Mouse (Mus musculus) right cerebral cortex, postnatal 14 days (tissue): ENCODE results near the gene Tmem88.
A peak's percentile ranks its signal among the peaks of the same experiment; 100 is the strongest.

ENCODE experiments used
- DNase-seq: peaks from one replicate; pipeline ENCODE4 v3.0.0; 2022

Tmem88 gene

GRCm38 (mm10) chr11:69377766-69378165 is 20.3 kb downstream of the Tmem88 start:
- no peak for DNase-seq

DNA sequence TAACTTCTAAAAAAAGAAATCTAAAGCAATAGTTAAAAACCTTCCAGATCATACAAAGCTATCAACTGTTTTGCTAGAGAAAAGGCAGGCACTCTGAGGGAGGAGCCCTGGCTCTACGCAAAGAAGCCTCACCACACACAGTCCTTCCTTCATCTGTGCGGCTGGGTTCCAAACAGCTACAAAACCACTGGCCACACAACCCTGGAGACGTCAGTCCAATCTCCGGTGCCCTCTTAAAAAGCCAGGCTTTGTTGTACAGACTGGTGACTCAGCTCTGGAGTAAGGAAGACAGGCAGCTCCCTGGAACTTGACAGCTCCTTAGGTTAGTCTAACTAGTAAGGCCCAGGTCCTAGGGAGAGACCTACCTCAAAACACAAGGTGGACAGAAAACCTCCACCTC is 22.4 kb downstream of the Tmem88 start:
- no peak for DNase-seq

DNA sequence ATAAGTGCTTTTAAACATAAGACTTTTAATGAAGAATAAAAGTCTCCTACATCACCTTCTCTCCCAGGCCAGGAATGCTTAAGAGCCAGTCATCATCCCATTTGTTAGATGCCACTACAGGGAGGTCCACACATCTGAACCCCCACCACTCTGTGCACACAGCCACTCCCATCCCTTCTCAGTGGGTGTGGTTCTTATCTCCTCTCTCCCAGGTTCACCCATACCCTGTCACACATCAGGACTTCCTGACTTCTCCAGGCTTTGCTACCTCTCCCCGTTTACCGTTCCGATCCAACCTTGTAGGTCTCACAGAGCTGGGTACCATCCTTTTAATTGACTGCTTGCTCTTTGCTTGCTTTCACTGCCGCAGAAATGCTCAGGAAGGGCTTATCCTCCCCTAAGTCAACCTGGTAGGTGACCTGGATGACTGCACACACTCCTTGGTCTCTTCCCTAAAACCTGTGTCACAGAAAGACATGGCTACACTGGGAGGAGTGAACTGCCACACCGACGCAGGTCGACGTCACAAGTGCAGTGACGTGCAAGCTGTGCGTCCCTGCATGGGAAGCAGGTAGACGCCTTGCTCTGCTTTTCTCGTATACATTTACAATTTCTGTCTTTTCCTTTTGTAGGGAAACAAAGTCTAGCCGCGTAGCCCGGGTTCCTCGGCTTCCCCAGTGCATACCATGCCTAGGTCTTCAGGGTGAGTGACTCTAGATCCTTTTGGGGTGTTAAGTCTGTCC is 24.6 kb downstream of the Tmem88 start:
- no peak for DNase-seq

DNA sequence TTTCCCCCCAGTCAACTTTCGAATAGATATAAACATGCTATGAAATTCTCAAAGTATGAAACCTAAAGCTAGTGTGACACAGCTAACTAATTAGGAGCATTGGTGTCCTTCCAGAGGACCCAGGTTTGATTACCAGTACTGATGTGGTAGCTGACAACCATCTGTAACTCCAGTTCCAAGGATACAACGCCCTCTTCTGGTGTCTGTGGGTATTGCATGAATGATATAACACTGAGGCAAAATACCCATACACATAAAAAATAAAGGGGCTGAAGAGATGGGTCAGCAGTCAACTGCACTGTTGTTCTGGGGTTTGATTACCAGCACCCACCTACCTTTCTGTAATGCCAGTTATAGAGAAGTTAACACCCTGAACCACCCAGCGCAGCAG is 25.3 kb downstream of the Tmem88 start:
- DNase-seq: no peak

DNA sequence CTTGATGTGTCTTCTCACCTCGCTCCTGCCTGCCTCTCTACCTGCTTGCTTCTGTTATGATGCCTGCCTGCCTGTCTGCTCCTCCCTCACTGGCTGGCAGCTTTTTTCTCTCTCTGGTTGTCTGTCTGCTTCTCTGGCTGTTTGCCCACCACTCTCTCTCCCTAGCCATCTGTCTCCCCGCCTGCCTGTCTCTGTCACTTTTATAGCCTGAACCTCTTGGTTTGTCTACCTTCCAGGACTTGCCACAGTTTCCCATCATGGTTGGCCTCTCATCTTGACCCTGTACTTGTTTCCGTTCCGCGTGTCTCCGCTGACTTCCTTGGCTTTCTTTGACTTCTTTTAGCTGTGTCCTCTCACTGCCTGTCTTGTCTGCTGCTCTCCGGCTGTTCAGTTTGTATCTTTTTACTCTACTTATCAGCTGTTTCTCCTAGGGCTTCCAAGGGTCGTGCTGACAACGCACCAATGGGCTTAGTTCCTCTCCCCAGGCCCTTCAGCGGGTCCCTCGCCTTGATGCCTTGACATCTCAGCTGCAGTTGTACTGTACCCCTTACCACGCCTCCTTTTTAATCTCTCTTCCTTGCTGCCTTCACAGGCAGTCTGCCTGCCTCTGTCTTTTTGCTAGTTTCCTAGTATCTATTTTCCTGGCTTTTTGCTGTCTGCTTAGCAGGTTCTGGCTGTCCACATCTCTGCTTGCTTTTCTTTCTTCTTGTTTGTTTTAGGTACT is 25.8 kb downstream of the Tmem88 start:
- peak; percentile 47 for DNase-seq

DNA sequence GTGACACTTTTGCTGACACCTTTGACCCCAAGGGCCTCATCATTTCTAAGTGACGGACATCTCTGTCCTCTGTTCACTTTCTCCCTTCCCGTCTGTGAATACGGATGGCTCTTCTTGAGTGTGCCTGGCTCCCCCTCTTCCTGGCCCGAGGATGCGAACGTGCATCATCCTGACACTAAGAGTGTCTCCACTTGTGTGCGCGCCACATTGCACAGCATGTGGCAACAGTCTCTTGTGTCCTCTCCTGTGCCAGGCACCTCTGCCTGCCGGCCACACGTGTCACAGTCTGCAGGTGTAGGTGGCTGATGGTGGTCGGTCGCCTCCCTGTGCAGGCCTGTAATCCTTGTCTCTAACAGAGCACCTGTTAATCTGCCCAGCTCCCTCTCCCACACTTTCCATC is 26.4 kb downstream of the Tmem88 start:
- no peak for DNase-seq

DNA sequence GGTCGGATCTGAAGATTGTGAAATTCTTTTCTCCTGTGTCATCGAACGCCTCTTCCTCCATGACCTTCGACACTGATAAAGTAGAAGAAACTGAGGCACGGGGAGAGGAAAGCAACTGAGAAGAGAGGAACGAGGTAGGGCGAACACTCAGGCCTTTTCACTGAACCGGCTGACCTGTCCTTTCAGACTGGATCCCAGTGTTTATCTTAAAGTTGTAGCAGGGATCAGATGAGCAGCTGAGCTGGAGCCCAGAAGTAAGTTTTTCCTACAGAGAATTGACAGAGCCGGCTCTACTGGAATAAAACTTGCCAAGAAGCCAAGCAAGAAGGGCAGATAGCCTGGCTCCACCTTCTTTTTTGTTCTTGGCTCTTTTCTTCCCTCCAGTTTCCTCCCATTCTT is 27.2 kb downstream of the Tmem88 start:
- no peak for DNase-seq

DNA sequence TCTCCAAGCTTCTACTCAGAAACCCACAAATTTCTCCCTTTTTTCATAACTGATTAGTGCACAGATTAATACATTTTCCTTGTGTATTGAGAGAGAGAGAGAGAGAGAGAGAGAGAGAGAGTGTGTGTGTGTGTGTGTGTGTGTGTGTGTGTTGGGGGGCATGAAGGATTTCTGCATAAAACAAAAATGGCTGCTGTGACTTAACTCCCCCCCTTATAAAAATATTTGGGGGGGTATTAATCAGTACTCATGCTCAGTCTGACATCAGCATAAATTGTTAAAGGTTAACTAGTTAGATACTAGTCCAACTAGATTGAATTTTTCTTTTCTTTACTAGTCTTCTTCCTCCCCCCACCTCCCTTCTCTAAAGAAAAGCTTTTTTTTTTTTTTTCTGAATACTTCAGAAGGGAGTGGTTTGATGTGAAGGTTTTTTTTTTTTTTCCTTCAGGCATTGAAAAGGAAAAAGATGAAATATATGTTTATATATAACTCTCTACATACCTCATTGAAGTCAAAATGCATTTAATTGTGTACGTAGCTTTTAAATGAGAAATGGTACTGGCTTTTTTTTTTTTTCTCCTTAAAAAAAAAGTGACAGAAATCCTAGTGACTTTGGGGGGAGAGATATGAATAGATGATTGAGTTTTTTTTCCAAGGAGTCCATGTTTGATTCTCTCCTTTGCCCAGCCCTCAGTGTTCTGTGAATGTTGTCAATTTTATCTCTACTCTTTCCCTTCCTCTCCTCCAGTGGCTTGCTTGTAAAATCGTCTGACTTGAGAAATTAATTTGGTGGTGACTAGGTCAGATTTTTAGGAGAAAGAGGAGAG is 27.8 kb downstream of the Tmem88 start:
- DNase-seq: no peak

- DNase-seq: no peak
Measured at GRCm38 (mm10) chr11:69369215-69369989, 28.6 kb downstream of the Tmem88 start, which contains the start of gene Chd3. TSS of gene Chd3 (minus strand) at chr11:69369406.

DNA sequence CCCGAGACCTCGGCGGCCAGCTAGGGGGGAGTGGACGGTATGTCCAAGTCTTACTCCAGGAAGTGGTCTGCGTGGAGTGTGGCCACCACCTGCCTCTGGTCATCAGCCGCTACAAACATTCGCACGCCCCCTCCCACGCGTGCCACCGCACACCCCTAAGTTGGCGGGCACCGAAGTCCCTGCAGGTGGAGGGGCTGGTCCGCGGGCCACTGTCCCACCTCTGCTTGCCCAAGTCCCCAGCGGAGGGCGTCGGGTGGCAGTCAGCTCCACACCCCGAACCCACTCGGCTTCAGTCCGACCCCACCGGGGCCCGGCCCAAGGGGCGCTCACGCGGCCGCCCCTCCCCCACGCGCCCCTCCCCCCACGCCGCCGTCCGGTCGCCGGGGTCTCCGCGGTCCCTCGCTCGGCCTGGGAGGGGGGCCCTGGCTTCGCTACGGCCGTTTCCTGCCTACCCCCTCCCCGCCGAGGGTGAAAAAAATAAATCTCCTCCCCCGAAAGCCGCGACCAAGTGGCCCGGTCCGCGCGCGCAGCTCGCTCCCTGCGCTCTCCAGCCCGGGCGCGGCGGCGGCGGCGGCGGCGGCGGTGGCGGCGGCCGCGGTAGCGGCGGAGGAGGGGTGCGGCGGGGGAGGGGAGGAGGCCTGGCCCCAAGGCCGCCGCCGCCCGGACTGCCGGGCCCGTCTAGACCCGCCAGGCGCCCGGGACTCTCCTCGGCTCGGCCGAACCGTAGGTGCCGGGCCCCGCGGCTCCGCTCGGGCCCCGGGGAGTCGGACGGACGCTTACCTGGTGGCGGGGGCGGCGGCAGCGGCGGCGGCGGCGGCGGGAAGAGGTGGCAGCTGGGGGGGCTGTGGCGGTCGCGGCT is 29.4 kb downstream of the Tmem88 start:
- peak; percentile 42 for DNase-seq

- peak; percentile 19 for DNase-seq
Measured at GRCm38 (mm10) chr11:69367616-69368355, 30.2 kb downstream of the Tmem88 start.

- no peak for DNase-seq
Measured at GRCm38 (mm10) chr11:69366855-69367615, 31.0 kb downstream of the Tmem88 start.

DNA sequence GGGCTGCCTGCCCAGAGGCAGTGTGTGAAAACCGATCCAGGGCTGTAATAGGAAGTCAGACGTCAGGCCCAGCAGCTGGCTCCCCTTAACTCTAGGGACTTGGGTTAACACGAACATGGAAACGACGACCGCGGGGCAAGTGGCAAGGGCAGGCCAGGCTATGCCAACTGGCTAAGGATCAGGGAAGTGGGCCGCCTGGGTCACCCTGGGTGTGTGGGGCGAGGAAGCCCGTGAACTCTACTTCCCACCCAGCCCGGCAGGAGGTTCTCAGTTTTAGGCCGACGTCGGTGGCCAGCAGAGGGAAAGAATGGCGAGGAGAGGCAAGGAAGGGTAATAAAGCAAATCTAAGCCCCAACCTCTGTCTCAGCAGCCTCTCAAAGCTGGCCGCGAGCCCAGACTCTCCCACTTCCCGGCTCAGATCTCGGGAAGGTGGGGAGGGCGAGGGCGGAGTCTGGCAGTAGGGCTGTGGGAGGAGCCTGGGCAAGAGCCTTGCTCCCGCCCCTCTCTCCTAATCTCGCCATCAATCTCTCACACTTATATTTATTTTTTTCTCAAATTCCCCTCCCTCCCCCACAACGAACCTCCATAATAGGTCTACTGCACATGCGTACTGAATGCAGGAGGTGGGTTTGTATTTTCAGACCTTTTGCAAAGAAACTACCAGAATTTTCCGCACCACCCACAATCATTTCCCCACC is 31.7 kb downstream of the Tmem88 start:
- DNase-seq: peak; percentile 98

DNA sequence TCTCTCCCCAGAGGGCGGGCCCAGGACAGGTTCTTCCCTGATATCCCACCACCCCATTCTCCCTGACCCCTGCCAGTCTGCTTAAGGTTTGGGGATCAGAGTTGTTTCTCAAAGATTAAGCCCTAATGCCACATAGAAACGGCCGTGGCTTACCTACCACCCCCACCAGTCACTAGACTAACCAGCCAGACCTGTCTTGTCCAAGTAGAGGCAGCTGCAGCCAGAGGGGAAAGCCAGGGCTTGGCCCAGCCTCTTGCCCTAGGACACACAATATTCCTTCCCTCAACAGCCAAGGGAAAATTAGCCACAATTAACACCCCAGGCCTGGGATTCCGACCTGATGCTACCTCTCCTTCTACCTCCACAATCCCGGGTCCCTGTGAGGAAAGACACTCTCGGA is 32.3 kb downstream of the Tmem88 start:
- no peak for DNase-seq

GRCm38 (mm10) chr11:69364910-69365309 is 33.1 kb downstream of the Tmem88 start:
- DNase-seq: peak; percentile 95

DNA sequence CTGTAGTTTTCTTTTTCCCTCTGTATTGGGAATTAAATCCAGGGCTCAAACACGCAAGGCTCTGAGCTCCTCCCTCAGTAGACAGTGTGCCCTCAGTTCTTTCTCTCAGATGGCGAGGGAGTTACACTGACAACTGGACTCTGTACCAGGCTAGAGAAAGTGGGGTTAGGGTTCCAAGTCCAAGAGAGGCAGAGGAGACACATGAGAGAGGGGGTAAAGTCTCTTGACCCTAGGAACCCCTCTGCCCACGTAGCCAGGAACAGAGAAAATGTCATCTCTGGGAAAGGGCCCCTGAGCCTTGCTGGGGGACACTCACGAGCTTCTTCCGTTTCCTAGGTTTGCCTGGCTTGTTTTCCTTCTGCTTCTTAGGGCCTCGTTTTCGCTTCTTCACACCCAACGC is 33.7 kb downstream of the Tmem88 start:
- DNase-seq: no peak

DNA sequence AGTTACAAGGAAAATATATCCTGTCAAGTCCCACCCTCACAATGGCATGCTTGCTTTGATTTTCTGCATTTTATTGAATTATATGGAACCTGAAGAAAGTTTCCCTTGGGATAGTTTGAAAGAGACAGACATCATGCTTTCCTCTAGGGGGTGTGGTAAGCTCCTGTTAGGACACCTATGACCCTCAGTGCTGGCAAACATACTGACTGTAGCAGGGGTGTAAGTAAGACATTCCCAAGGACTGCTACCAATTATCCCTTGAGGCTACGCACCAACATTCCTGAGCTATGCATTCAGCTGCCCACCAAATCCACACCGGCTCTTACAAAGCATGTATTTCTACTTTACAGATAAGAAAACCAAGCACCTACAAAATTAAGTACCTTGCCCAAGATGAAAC is 35.6 kb downstream of the Tmem88 start:
- DNase-seq: no peak

DNA sequence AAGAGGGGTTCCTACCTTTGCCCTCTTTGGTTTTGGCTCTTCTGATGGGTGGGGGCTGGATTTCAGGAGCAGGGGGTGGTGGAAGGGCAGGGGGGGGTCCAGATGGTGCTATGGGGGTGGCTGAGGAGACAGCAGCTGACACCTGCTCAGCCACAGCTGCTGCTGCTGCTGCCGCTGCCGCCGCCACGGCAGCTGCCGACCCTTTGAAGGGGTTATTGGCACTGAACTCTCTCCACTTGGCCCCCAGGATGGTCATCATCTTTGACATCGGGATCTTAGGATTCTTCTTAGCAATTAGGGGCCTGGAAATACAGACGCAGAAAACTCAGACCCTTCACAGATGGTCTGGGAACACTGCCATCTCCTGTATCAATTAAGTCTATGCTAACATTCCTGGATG is 36.0 kb downstream of the Tmem88 start:
- no peak for DNase-seq

- no peak for DNase-seq
Measured at GRCm38 (mm10) chr11:69357690-69358089, 40.3 kb downstream of the Tmem88 start.

DNA sequence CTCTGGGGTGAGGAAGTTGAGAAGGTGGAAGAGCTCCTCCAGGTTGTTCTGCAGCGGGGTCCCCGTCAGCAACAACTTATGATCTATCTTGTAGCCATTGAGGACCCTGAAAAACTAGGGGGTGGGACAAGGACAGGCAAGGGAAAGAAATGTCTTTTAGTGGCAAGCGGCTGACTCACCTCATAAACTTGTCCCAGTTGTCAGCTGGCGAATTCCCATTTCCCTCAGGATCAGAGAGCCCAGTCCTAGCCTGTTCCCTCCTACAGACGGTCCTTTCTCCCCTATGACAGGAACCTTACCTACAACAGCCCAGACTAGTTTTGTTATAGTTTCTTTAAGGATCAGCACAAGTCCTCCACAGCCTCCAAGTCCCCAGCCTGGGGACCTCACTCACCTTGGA is 41.5 kb downstream of the Tmem88 start:
- no peak for DNase-seq
